Mouse (Mus musculus): ENCODE data around the gene Slc22a6. TPM values are rescaled to one million over a fixed set of nuclear protein-coding genes. Genes with fewer than 3 reads are reported as not detected.
A peak's percentile ranks its signal among the peaks of the same experiment; 100 is the strongest.

Gene Slc22a6
- polyA plus RNA-seq, 1 experiment from 2014 or later, result not detected

- Histone ChIP-seq H3K4me2 (ENCODE audit: low read depth, low read length) (peak overlapping the region; percentile 99), H3K27ac (ENCODE audit: low read length) (no peak overlapping the region), H3K9me3 (replicated peaks; ENCODE audit: control insufficient read depth, low read length) (no peaks in the 10 kb centered on the region), H3K4me3 (replicated peaks; ENCODE audit: low read length) (peak overlapping the region; percentile 57), H3K27me3 (ENCODE audit: control insufficient read depth, insufficient read depth, low read length) (no peaks in the 10 kb centered on the region), H3K9ac (ENCODE audit: low read length) (peak overlapping the region; percentile 71), H3K4me1 (ENCODE audit: control insufficient read depth, insufficient read depth, low read length) (peaks cover 18% of the 10 kb centered on the region; the same call in 1 of the 2 replicates), H3K36me3 (ENCODE audit: control insufficient read depth, insufficient read depth, low read length) (no peaks in the 10 kb centered on the region)
- ATAC-seq (ENCODE audit: insufficient read depth, low FRiP score), result peak; percentile 44; the same call in 1 of the 2 replicates
- WGBS, result 5% methylated on average over 11 of the region's 11 CpGs
Measured at GRCm38 (mm10) chr19:8662337-8662736, 44.5 kb downstream of the Slc22a6 start.

- no peaks in the 10 kb centered on the region for H3K27me3 ChIP-seq (ENCODE audit: control insufficient read depth, insufficient read depth, low read length)
- no peak within 1 kb of the TSS for H3K27ac ChIP-seq (ENCODE audit: low read length)
- 60% methylated on average over 9 of the region's 9 CpGs for WGBS
- H3K9me3 ChIP-seq (replicated peaks; ENCODE audit: control insufficient read depth, low read length), result no peaks in the 10 kb centered on the region
- peak within 1 kb of the TSS; percentile 99 for H3K4me2 ChIP-seq (ENCODE audit: low read depth, low read length)
- H3K4me3 ChIP-seq (replicated peaks; ENCODE audit: low read length), result peak within 1 kb of the TSS; percentile 19
- H3K36me3 ChIP-seq (ENCODE audit: control insufficient read depth, insufficient read depth, low read length), result no peaks in the 10 kb centered on the region
- ATAC-seq (ENCODE audit: insufficient read depth, low FRiP score), result peak; percentile 18; the same call in 1 of the 2 replicates
- H3K4me1 ChIP-seq (ENCODE audit: control insufficient read depth, insufficient read depth, low read length), result peaks cover 18% of the 10 kb centered on the region; the same call in 1 of the 2 replicates
- H3K9ac ChIP-seq (ENCODE audit: low read length), result peak within 1 kb of the TSS; percentile 49
Measured at GRCm38 (mm10) chr19:8663360-8663839, 45.6 kb downstream of the Slc22a6 start, which contains the start of gene Chrm1. Gene Chrm1 (plus strand): TSS chr19:8663789.

GRCm38 (mm10) chr19:8663911-8664421, 46.1 kb downstream of the Slc22a6 start:
- H3K27me3 ChIP-seq (ENCODE audit: control insufficient read depth, insufficient read depth, low read length), result no peaks in the 10 kb centered on the region
- H3K27ac ChIP-seq (ENCODE audit: low read length), result no peak overlapping the region
- H3K4me1 ChIP-seq (ENCODE audit: control insufficient read depth, insufficient read depth, low read length), result peaks cover 18% of the 10 kb centered on the region; the same call in 1 of the 2 replicates
- H3K9me3 ChIP-seq (replicated peaks; ENCODE audit: control insufficient read depth, low read length), result no peaks in the 10 kb centered on the region
- peak overlapping the region; percentile 19 for H3K4me3 ChIP-seq (replicated peaks; ENCODE audit: low read length)
- WGBS, result 37% methylated on average over 10 of the region's 10 CpGs
- ATAC-seq (ENCODE audit: insufficient read depth, low FRiP score), result peak; percentile 49
- peak overlapping the region; percentile 46 for H3K4me2 ChIP-seq (ENCODE audit: low read depth, low read length)
- H3K36me3 ChIP-seq (ENCODE audit: control insufficient read depth, insufficient read depth, low read length), result no peaks in the 10 kb centered on the region
- peak overlapping the region; percentile 49 for H3K9ac ChIP-seq (ENCODE audit: low read length)

GRCm38 (mm10) chr19:8664859-8665258, 47.0 kb downstream of the Slc22a6 start:
- H3K4me2 ChIP-seq (ENCODE audit: low read depth, low read length), result 0 out of 2 replicates have a peak overlapping the region, but pooled peaks have one; percentile 46
- ATAC-seq (ENCODE audit: insufficient read depth, low FRiP score), result no peak
- 88% methylated on average over 3 of the region's 3 CpGs for WGBS

GRCm38 (mm10) chr19:8665746-8666145, 47.9 kb downstream of the Slc22a6 start:
- H3K4me2 ChIP-seq (ENCODE audit: low read depth, low read length), result no peak overlapping the region
- no peak overlapping the region for H3K27ac ChIP-seq (ENCODE audit: low read length)
- H3K27me3 ChIP-seq (ENCODE audit: control insufficient read depth, insufficient read depth, low read length), result no peaks in the 10 kb centered on the region
- no peak for ATAC-seq (ENCODE audit: insufficient read depth, low FRiP score)
- no peak overlapping the region for H3K4me3 ChIP-seq (replicated peaks; ENCODE audit: low read length)
- H3K4me1 ChIP-seq (ENCODE audit: control insufficient read depth, insufficient read depth, low read length), result peaks cover 18% of the 10 kb centered on the region; the same call in 1 of the 2 replicates
- H3K9me3 ChIP-seq (replicated peaks; ENCODE audit: control insufficient read depth, low read length), result no peaks in the 10 kb centered on the region
- no peak overlapping the region for H3K9ac ChIP-seq (ENCODE audit: low read length)
- 59% methylated on average over 5 of the region's 5 CpGs for WGBS
- no peaks in the 10 kb centered on the region for H3K36me3 ChIP-seq (ENCODE audit: control insufficient read depth, insufficient read depth, low read length)

More at GRCm38 (mm10) chr19:8664859-8665258, 47.0 kb downstream of the Slc22a6 start:
- H3K4me1 ChIP-seq (ENCODE audit: control insufficient read depth, insufficient read depth, low read length), result peaks cover 18% of the 10 kb centered on the region; the same call in 1 of the 2 replicates
- H3K27me3 ChIP-seq (ENCODE audit: control insufficient read depth, insufficient read depth, low read length), result no peaks in the 10 kb centered on the region
- H3K9ac ChIP-seq (ENCODE audit: low read length), result 0 out of 2 replicates have a peak overlapping the region, but pooled peaks have one; percentile 49
- no peak overlapping the region for H3K27ac ChIP-seq (ENCODE audit: low read length)
- H3K4me3 ChIP-seq (replicated peaks; ENCODE audit: low read length), result no peak overlapping the region
- H3K9me3 ChIP-seq (replicated peaks; ENCODE audit: control insufficient read depth, low read length), result no peaks in the 10 kb centered on the region
- no peaks in the 10 kb centered on the region for H3K36me3 ChIP-seq (ENCODE audit: control insufficient read depth, insufficient read depth, low read length)

GRCm38 (mm10) chr19:8672859-8673258, 55.0 kb downstream of the Slc22a6 start:
- H3K9me3 ChIP-seq (replicated peaks; ENCODE audit: control insufficient read depth, low read length), result no peaks in the 10 kb centered on the region
- no peak overlapping the region for H3K4me3 ChIP-seq (replicated peaks; ENCODE audit: low read length)
- no peaks in the 10 kb centered on the region for H3K4me1 ChIP-seq (ENCODE audit: control insufficient read depth, insufficient read depth, low read length)
- no peak overlapping the region for H3K27ac ChIP-seq (ENCODE audit: low read length)
- no peak for ATAC-seq (ENCODE audit: insufficient read depth, low FRiP score)
- H3K9ac ChIP-seq (ENCODE audit: low read length), result no peak overlapping the region
- WGBS, result 87% methylated on average over 3 of the region's 3 CpGs
- H3K4me2 ChIP-seq (ENCODE audit: low read depth, low read length), result no peak overlapping the region
- no peaks in the 10 kb centered on the region for H3K36me3 ChIP-seq (ENCODE audit: control insufficient read depth, insufficient read depth, low read length)
- H3K27me3 ChIP-seq (ENCODE audit: control insufficient read depth, insufficient read depth, low read length), result no peaks in the 10 kb centered on the region

- H3K27ac ChIP-seq (ENCODE audit: low read length), result no peak overlapping the region
- no peaks in the 10 kb centered on the region for H3K27me3 ChIP-seq (ENCODE audit: control insufficient read depth, insufficient read depth, low read length)
- 54% methylated on average over 9 of the region's 9 CpGs for WGBS
- H3K9me3 ChIP-seq (replicated peaks; ENCODE audit: control insufficient read depth, low read length), result no peaks in the 10 kb centered on the region
- H3K9ac ChIP-seq (ENCODE audit: low read length), result no peak overlapping the region
- H3K4me2 ChIP-seq (ENCODE audit: low read depth, low read length), result no peak overlapping the region
- H3K36me3 ChIP-seq (ENCODE audit: control insufficient read depth, insufficient read depth, low read length), result no peaks in the 10 kb centered on the region
- H3K4me1 ChIP-seq (ENCODE audit: control insufficient read depth, insufficient read depth, low read length), result no peaks in the 10 kb centered on the region
- ATAC-seq (ENCODE audit: insufficient read depth, low FRiP score), result no peak
- H3K4me3 ChIP-seq (replicated peaks; ENCODE audit: low read length), result no peak overlapping the region
Measured at GRCm38 (mm10) chr19:8673336-8674063, 55.7 kb downstream of the Slc22a6 start.
